Mouse (Mus musculus) subcutaneous adipose tissue, adult 2 months (tissue): ENCODE results near the gene Trex1. TPM values are rescaled to one million over a fixed set of nuclear protein-coding genes. Genes with fewer than 3 reads are reported as not detected.

Experiments used
- polyA plus RNA-seq: library from polyadenylated mRNA; depleted of rRNA; stranded (reverse); fragments of >200 nt; gene quantifications from 2 replicates; pipeline ENCODE4 v1.2.3, GENCODE M21; 2012; ENCODE audit warnings: low replicate concordance; rRNA removed

The Trex1 gene
- polyA plus RNA-seq = 72.5 and 97.1 TPM in 2 replicates

DNA sequence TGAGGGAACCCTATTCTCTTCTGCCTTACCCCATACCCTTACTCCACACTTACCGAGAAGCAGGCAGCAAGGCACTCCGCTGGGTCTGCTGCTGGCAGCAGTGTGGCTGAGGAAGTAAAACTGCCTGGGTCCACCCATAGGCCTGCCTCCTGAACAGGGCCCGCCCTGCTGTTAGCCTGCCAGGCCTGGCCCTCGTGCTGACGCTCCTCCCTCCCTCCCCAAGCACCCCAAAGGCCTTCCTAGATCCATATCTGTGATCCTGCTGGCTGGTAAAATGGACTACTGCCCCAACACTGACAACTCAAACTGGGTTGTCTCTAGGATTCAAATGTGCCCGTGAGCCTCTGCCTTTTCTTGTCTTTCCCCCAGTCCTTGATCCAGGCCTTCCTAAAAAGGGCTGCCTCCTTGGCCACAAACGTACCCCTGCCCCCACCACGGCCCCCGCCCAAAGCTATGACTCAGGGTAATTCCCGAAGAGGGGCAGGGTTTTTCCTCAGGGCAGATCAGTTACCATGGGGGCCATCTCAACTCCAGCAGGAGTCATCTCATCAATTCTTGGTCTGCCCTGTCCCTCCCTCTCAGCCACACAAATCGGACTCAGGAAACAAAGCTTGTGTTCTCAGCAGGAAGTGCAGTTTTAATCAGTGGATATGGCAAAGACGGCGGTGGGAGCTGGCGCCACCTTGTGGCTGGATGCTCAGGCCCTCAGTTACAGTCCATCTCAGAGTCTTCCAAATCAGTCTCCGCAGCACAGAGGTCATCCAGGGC is at the start of gene Trex1:
Trex1 (minus strand) TSS at position 599 of the 768 bp plus-strand sequence.

DNA sequence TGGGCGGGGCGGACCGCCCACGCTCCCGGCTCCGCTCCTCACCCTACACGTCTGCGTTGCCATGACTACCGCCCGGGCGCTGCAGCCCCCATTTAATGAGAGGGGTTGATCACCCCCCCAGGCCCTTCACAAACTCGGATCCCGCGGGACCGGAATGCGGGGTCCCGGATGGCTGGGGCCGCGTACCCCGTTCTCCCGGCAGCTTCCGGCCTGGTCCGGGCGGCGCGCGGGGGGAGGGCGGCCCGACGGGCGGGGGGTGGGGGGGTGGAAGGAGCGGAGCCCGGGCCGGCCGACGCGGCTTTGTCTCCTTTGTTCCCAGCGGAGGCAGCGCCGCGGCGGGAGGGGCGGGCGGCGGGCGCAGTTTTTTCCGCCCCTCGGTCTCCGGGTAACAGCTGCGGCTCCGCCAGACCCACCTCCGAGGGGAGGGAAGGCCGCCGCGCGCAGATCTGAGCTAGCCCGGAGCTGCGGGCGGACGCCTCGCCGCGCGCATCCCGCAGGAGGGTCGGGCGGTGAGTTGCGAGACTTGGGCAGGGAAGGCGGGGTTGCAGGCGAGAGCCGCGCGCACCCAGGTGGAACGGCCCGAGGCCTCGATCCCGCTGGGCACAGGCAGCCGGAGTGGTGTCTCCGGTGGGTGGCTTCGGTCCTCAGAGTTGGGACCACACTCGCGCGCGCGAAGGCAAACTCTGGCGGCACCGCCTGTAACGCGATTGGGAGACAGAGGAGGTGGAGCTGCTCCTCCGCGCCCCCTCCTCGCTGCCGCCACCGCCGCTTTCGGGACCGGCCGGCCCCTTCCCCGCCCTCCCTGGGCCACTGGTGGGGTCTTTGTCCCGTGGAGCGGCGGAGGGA is 35.8 kb upstream of the Trex1 start, which contains the start of gene Plxnb1:
Plxnb1 (plus strand) TSS at position 253 of the 846 bp plus-strand sequence.

DNA sequence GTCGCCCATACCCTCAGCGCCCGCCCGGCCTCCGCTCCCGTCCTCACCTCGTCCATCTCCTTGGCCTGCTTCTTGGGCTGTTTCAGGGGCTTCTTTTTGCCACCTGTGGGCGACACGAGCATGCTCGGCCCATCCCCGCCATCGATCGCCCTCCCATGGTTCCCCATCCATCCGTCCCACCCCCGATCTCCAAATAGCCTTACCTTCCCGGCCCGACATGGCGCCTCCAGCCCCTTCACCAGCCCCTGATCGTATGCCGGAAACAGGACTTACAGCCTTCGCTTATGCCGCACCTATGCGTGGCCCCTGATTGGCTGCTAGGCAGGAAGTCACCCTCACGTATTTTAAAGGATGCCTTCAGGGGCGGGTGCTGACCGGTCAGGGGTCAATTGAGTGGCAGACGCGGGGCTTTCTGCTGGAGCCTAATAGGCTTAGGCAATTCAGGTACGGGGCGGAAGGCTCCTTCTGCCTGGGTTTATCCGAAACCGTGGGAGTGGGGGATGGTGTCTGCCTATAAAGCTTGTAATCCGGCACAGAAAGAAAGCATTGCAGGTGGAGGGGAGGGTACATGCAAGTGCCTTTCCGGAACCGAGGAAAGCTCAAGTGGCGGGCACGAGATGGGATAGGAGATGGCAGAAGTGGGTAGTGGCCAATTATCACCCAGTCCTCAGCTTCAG is 22.7 kb upstream of the Trex1 start, which contains the start of the genes Ccdc51 and Tma7:
Ccdc51 (plus strand) TSS at position 370 of the 677 bp plus-strand sequence.
Tma7 (minus strand) TSS at position 464 of the 677 bp plus-strand sequence.

DNA sequence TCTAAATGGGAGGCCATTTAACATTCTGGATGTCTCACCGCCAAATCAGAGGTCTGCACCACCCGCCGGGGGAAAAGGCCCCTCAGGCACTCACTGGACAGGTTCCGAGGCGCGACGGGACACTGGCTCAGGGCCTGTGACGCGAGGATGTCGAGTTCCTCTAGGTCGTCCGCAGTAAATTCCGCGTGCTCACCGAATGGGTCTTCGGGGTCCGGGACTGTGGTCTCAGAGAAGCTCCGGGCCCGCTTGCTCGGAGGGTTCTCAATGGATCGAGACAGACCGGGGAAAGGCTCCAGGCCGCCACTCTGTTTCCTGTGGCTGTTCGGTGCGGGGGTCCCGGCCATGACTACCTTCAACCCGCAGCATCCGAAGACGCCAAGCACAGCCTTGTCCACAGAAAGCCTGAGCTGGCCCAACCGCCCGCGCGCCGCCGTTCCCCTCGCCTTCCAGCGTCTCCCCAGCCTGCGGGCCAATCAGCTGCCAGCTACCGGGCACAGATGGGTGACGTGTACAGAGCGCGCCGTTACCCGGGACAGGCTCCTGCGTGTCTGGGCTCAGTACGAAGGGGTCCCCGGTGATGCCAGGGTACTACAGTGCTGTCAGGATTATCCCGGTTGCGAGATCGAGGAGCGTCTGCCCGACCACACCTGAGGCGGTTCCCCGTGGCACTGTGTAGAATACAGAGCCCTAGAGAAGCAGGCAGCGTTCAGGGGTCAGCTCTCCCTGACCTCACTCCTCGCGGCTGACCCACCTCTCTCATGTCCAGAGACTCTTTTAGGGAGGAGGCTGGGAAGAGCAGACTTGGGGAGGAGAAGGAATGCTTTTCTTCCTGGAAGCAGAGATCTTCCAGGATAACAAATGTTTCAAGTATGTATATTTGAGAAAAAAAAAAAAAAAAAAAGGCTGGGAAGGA is 14.4 kb upstream of the Trex1 start, which contains the start of gene Atrip:
Atrip (minus strand) TSS at position 464 of the 913 bp plus-strand sequence.

DNA sequence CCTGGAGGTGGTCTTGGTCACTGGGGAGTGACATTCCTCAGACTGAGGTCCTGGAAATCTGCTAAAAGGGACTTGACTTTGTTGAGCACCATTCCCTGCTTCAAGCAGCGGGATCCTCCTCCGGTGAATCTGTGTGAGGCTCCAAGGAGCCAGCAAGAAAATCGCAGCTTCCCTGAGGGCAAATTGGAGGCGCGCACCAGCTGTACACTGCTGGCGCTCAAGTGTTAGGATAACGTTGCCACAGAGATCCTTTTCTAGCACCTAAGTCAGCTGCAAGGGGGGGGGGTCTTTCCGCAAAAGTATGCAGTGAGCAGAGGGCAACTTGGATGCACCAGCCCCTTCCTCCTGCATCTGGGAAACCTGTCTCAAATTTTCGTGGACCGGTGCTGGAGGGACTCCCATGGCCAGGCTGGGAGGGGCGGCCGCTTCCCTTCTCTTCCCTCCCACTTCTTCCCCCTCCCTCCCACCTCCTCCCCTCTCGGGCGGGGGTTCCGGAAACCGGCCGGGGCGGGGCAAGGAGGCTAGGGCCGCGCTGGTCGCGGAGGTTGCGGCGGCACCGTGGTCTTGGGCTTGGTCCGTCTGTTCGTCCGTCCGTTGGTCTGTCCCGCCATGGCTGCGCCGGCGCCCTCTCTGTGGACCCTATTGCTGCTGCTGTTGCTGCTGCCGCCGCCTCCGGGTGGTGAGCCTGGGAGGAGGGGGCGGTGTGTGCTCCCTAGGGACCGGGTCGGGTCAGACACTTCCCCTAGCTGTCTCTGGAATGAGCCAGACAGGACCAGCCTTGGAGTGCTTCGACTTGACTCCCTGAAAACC is 21.2 kb downstream of the Trex1 start, which contains the start of gene Shisa5:
Shisa5 (plus strand) TSS at position 480 of the 810 bp plus-strand sequence.

Other genes starting within 250 kb of the Trex1 start
- gene Celsr3, start 233.4 kb downstream of the Trex1 start, polyA plus RNA-seq = 1.4 and 1.5 TPM in 2 replicates
- 26.4 and 31.9 TPM in 2 replicates for gene Slc26a6, start 206.5 kb downstream of the Trex1 start, polyA plus RNA-seq
- 0.13 and 0.49 TPM in 2 replicates for gene Tmem89, start 145.1 kb downstream of the Trex1 start, polyA plus RNA-seq
- gene Uqcrc1, start 123.1 kb downstream of the Trex1 start, polyA plus RNA-seq = 604 and 794 TPM in 2 replicates
- gene Col7a1, start 106.1 kb downstream of the Trex1 start, polyA plus RNA-seq = 1.3 and 60.7 TPM in 2 replicates
- gene Ucn2, start 73.7 kb downstream of the Trex1 start, polyA plus RNA-seq = 0.13 and 5.4 TPM in 2 replicates
- 27.1 and 36.5 TPM in 2 replicates for gene Pfkfb4, start 68.0 kb downstream of the Trex1 start, polyA plus RNA-seq
- 391 TPM in 2 replicates for gene Shisa5, start 21.2 kb downstream of the Trex1 start, polyA plus RNA-seq
- gene Atrip, start 14.4 kb upstream of the Trex1 start, polyA plus RNA-seq = 21.4 and 33.6 TPM in 2 replicates
- 6.7 and 7.9 TPM in 2 replicates for gene Ccdc51, start 22.8 kb upstream of the Trex1 start, polyA plus RNA-seq
- 30.9 and 35.7 TPM in 2 replicates for gene Tma7, start 22.9 kb upstream of the Trex1 start, polyA plus RNA-seq
- 5.2 and 25.0 TPM in 2 replicates for gene Plxnb1, start 35.7 kb upstream of the Trex1 start, polyA plus RNA-seq
- not detected in 2 replicates for gene Fbxw21, start 102.3 kb upstream of the Trex1 start, polyA plus RNA-seq
- gene Fbxw13, start 136.2 kb upstream of the Trex1 start, polyA plus RNA-seq = not detected in 2 replicates
- gene Fbxw20, start 175.0 kb upstream of the Trex1 start, polyA plus RNA-seq = not detected in 2 replicates
- not detected in 2 replicates for gene Fbxw14, start 227.9 kb upstream of the Trex1 start, polyA plus RNA-seq